Mouse (Mus musculus): Measurements from ENCODE around the gene Olfr1426.
"Not testable (repeated sequence)": the region's sequence is repeated elsewhere in the genome, so short reads cannot be mapped to it uniquely, and the experiment has no call there.

DNA sequence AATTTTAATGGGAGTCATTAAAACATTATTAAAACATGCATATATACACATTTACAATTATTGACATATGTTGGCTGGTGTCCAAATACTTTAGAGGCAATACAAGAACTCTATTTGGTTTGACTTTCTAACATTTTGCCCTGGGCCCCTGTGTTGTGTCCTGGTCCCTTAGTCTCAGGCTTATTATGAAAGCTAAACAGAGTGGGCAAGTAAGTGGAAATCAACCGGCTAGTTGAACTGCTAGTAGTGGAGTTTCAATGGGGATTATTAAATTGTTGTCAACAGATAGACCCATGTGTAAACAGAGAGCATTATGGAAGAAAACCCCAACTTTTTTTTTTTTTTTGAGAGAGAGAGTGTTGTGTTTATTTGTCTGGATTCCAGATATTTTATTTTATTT lies 29.2 kb downstream of the Olfr1426 start, which contains the start of gene Olfr1424:
- not testable (repeated sequence) for TF ChIP-seq CTCF (IDR thresholded peaks at IDR 0.05; ENCODE audit: low read depth, low read length); POLR2A (IDR thresholded peaks at IDR 0.05; ENCODE audit: insufficient read depth, low read length); EP300 (IDR thresholded peaks at IDR 0.05; ENCODE audit: insufficient read depth, low read depth, low read length)

Data from ES-Bruce4 (cell line).